9 mouse cellular contexts compared by ENCODE assay signal in genomic region chr19:46562132-46562531, GRCm38 (mm10). TPM values are rescaled to one million over a fixed set of nuclear protein-coding genes. Genes with fewer than 3 reads are reported as not detected.
DNase-seq lines count a peak whose midpoint lies in the region; ATAC-seq and TF ChIP-seq lines count a peak whose summit lies in the region.
"Had no signal": no experiment of that assay in that cellular context is flagged by ENCODE, and none has a peak within 500 bp of the region (broad histone marks: within the 10 kb centered on the region; RNA-seq: fewer than 3 reads in every experiment).

No protein-coding gene starts in this region.

- H3K79me2 ChIP-seq in liver, adult 2 months (ENCODE audit: control insufficient read depth, insufficient read depth, low read length): 0 out of 2 replicates have a peak, but pooled peaks cover 4% of the 10 kb centered on the region

- peak; percentile 69 for TF ChIP-seq CTCF in E14TG2a.4 (conservative IDR thresholded peaks at IDR 0.05; ENCODE audit: low read length)
- peak; percentile 81 for TF ChIP-seq CTCF in forebrain, postnatal 0 days (IDR thresholded peaks at IDR 0.05; ENCODE audit: low read depth)
- TF ChIP-seq CTCF in liver, adult 2 months (IDR thresholded peaks at IDR 0.05; ENCODE audit: low read depth, low read length): peak; percentile 80
- peak; percentile 37; the same call in 1 of the 2 replicates for TF ChIP-seq CTCF in olfactory bulb, adult 2 months (IDR thresholded peaks at IDR 0.05; ENCODE audit: insufficient read depth, low read depth, low read length)

- H3K4me1 ChIP-seq in E14TG2a.4 (replicated peaks; ENCODE audit: low read depth, low read length): peaks cover 74% of the 10 kb centered on the region
- H3K4me1 ChIP-seq in forebrain, postnatal 0 days (ENCODE audit: insufficient read depth): 0 out of 2 replicates have a peak, but pooled peaks cover 3% of the 10 kb centered on the region
- no peaks in the 10 kb centered on the region for H3K4me1 ChIP-seq in hindbrain, embryonic 14.5 days (replicated peaks; ENCODE audit: control insufficient read depth, insufficient read depth, low read length)
- H3K4me1 ChIP-seq in liver, adult 2 months (ENCODE audit: control insufficient read depth, insufficient read depth, low read length): no peaks in the 10 kb centered on the region
- H3K4me1 ChIP-seq in olfactory bulb, adult 2 months (ENCODE audit: control insufficient read depth, insufficient read depth, low read length): peaks cover 21% of the 10 kb centered on the region

- H3K9ac ChIP-seq in forebrain, postnatal 0 days: no peak overlapping the region
- H3K9ac ChIP-seq in hindbrain, embryonic 14.5 days: no peak overlapping the region
- H3K9ac ChIP-seq in liver, adult 2 months (ENCODE audit: low read depth, low read length): no peak overlapping the region
- H3K9ac ChIP-seq: hindbrain, embryonic 15.5 days had no signal

- TF ChIP-seq POLR2A in liver, adult 2 months (IDR thresholded peaks at IDR 0.05; ENCODE audit: extremely low read depth, insufficient read depth, low read length): no peak
- no peak for TF ChIP-seq POLR2A in olfactory bulb, adult 2 months (IDR thresholded peaks at IDR 0.05; ENCODE audit: insufficient read depth, low read depth, low read length)

- ATAC-seq in forebrain, postnatal 0 days: peak; percentile 55
- ATAC-seq in hindbrain, embryonic 14.5 days (ENCODE audit: low FRiP score): peak; percentile 43; the same call in 1 of the 2 replicates
- no peak for ATAC-seq in inflammation-experienced regulatory T-cells, adult 6 months

- WGBS in forebrain, postnatal 0 days: 28% methylated on average over 1 of the region's 1 CpGs
- WGBS in hindbrain, embryonic 14.5 days: 42% methylated on average over 1 of the region's 1 CpGs
- 33% methylated on average over 1 of the region's 1 CpGs for WGBS in liver, adult 2 months
- 27% methylated on average over 1 of the region's 1 CpGs for WGBS in olfactory bulb, adult 2 months

- peak overlapping the region; percentile 36; the same call in 1 of the 2 replicates for H3K27ac ChIP-seq in forebrain, postnatal 0 days (ENCODE audit: low read depth, low read length)
- H3K27ac ChIP-seq in hindbrain, embryonic 14.5 days: no peak overlapping the region
- H3K27ac ChIP-seq in liver, adult 2 months (replicated peaks; ENCODE audit: insufficient read depth, low read depth, low read length): no peak overlapping the region
- H3K27ac ChIP-seq in olfactory bulb, adult 2 months (ENCODE audit: insufficient read depth, low read depth, low read length): 0 out of 2 replicates have a peak overlapping the region, but pooled peaks have one; percentile 16
- H3K27ac ChIP-seq: hindbrain, embryonic 15.5 days had no signal

- H3K27me3 ChIP-seq in E14TG2a.4 (ENCODE audit: insufficient read depth, low read length): no peaks in the 10 kb centered on the region
- no peaks in the 10 kb centered on the region for H3K27me3 ChIP-seq in forebrain, postnatal 0 days (ENCODE audit: insufficient read depth, low read length)
- H3K27me3 ChIP-seq in hindbrain, embryonic 14.5 days (ENCODE audit: control insufficient read depth, insufficient read depth, low read length): no peaks in the 10 kb centered on the region
- no peaks in the 10 kb centered on the region for H3K27me3 ChIP-seq in liver, adult 2 months (ENCODE audit: control insufficient read depth, insufficient read depth, low read length)
- H3K27me3 ChIP-seq: hindbrain, embryonic 15.5 days had no signal

- peak; percentile 93 for DNase-seq in 3T3-L1 (ENCODE audit: low read depth, low spot score)
- DNase-seq in cerebellum, adult 11-12 months: peak; percentile 73
- peak; percentile 80 for DNase-seq in forebrain, postnatal 0 days
- peak; percentile 76 for DNase-seq in hindbrain, embryonic 14.5 days (ENCODE audit: low spot score)
- peak; percentile 49 for DNase-seq in liver, adult 2 months (ENCODE audit: extremely low read depth, low read depth, low spot score)

- H3K4me3 ChIP-seq in E14TG2a.4 (replicated peaks; ENCODE audit: low read length): no peak overlapping the region
- H3K4me3 ChIP-seq in forebrain, postnatal 0 days (ENCODE audit: low read depth, low read length): no peak overlapping the region
- no peak overlapping the region for H3K4me3 ChIP-seq in hindbrain, embryonic 14.5 days (replicated peaks; ENCODE audit: low read length)
- no peak overlapping the region for H3K4me3 ChIP-seq in liver, adult 2 months (ENCODE audit: insufficient read depth, low read depth, low read length)
- H3K4me3 ChIP-seq in olfactory bulb, adult 2 months (ENCODE audit: insufficient read depth, low read depth, low read length): no peak overlapping the region
- H3K4me3 ChIP-seq: hindbrain, embryonic 15.5 days had no signal

- no peaks in the 10 kb centered on the region for H3K9me3 ChIP-seq in E14TG2a.4 (ENCODE audit: low read length)
- H3K9me3 ChIP-seq in forebrain, postnatal 0 days (ENCODE audit: low read length): no peaks in the 10 kb centered on the region
- H3K9me3 ChIP-seq in hindbrain, embryonic 14.5 days (ENCODE audit: control insufficient read depth, low read length): no peaks in the 10 kb centered on the region
- H3K9me3 ChIP-seq: hindbrain, embryonic 15.5 days had no signal

- no peak overlapping the region for H3K4me2 ChIP-seq in forebrain, postnatal 0 days (ENCODE audit: low read depth)
- H3K4me2 ChIP-seq in hindbrain, embryonic 14.5 days (replicated peaks): no peak overlapping the region
- H3K4me2 ChIP-seq: hindbrain, embryonic 15.5 days had no signal

- H3K36me3 ChIP-seq in E14TG2a.4 (ENCODE audit: insufficient read depth, low read length): 0 out of 2 replicates have a peak, but pooled peaks cover 2% of the 10 kb centered on the region
- H3K36me3 ChIP-seq in forebrain, postnatal 0 days (ENCODE audit: insufficient read depth): peaks cover 9% of the 10 kb centered on the region; the same call in 1 of the 2 replicates
- peaks cover 22% of the 10 kb centered on the region for H3K36me3 ChIP-seq in hindbrain, embryonic 14.5 days (replicated peaks; ENCODE audit: control insufficient read depth, insufficient read depth)
- H3K36me3 ChIP-seq in liver, adult 2 months (ENCODE audit: control insufficient read depth, insufficient read depth, low read length): no peaks in the 10 kb centered on the region

RNA-seq across cellular contexts. Expression of gene Arl3, which starts 10.9 kb away (rescaled TPM):
- 98.1 and 138 TPM in 2 replicates for total RNA-seq in forebrain, postnatal 0 days (2014; rRNA removed)
- polyA plus RNA-seq in forebrain, postnatal 0 days (2015; fragmentation: Nextera tagmentation; extraction: Ambion mirVana): 184 and 202 TPM in 2 replicates
- 130 and 141 TPM in 2 replicates for polyA plus RNA-seq in hindbrain, embryonic 14.5 days (2014; fragmentation: Nextera tagmentation; extraction: Ambion mirVana)
- 21.9 and 25.1 TPM in 2 replicates for total RNA-seq in liver, adult 2 months (2014; rRNA removed)
- polyA plus RNA-seq in liver, adult 2 months (2012; rRNA removed): 8.7 and 12.7 TPM in 2 replicates
- not detected in 2 replicates for polyA plus RNA-seq in olfactory bulb, adult 2 months (2012; ENCODE audit: insufficient read depth, insufficient read length, low replicate concordance, missing spikeins)
- 10 to 100 TPM; 25.9 to 27.1 (median 26.8) TPM for polyA plus RNA-seq in inflammation-experienced regulatory T-cells, adult 6 months (2017; shearing (Covaris generic))

RNA-seq across cellular contexts. Expression of gene Sfxn2, which starts 11.0 kb away (rescaled TPM):
- total RNA-seq in forebrain, postnatal 0 days (2014; rRNA removed): 8.0 and 12.6 TPM in 2 replicates
- polyA plus RNA-seq in forebrain, postnatal 0 days (2015; fragmentation: Nextera tagmentation; extraction: Ambion mirVana): 8.2 and 10.6 TPM in 2 replicates
- 7.2 and 8.4 TPM in 2 replicates for polyA plus RNA-seq in hindbrain, embryonic 14.5 days (2014; fragmentation: Nextera tagmentation; extraction: Ambion mirVana)
- total RNA-seq in liver, adult 2 months (2014; rRNA removed): 33.8 and 34.6 TPM in 2 replicates
- 13.9 and 15.1 TPM in 2 replicates for polyA plus RNA-seq in liver, adult 2 months (2012; rRNA removed)
- not detected in 2 replicates for polyA plus RNA-seq in olfactory bulb, adult 2 months (2012; ENCODE audit: insufficient read depth, insufficient read length, low replicate concordance, missing spikeins)
- polyA plus RNA-seq in inflammation-experienced regulatory T-cells, adult 6 months (2017; shearing (Covaris generic)): 1 to 10 TPM; 3.8 to 9.2 (median 8.7) TPM

RNA-seq across cellular contexts. Expression of gene Wbp1l, which starts 36.8 kb away (rescaled TPM):
- 32.6 and 37.0 TPM in 2 replicates for total RNA-seq in forebrain, postnatal 0 days (2014; rRNA removed)
- 16.4 and 25.4 TPM in 2 replicates for polyA plus RNA-seq in forebrain, postnatal 0 days (2015; fragmentation: Nextera tagmentation; extraction: Ambion mirVana)
- polyA plus RNA-seq in hindbrain, embryonic 14.5 days (2014; fragmentation: Nextera tagmentation; extraction: Ambion mirVana): 29.9 and 31.7 TPM in 2 replicates
- 66.7 and 90.9 TPM in 2 replicates for total RNA-seq in liver, adult 2 months (2014; rRNA removed)
- 140 and 169 TPM in 2 replicates for polyA plus RNA-seq in liver, adult 2 months (2012; rRNA removed)
- 293 TPM in 1 of 2 replicates, not detected in the other for polyA plus RNA-seq in olfactory bulb, adult 2 months (2012; ENCODE audit: insufficient read depth, insufficient read length, low replicate concordance, missing spikeins)
- 10 to 100 TPM; 16.4 to 19.4 (median 16.5) TPM for polyA plus RNA-seq in inflammation-experienced regulatory T-cells, adult 6 months (2017; shearing (Covaris generic))

Comparison
In these comparisons a context has a peak if more than half of its experiments do, and no peak if none do; other contexts are left out.
1. H3K27ac ChIP-seq: peak in forebrain, postnatal 0 days (single experiment) and olfactory bulb, adult 2 months (single experiment); none in hindbrain, embryonic 14.5 days (single experiment) and liver, adult 2 months (single experiment).
2. Peak in every context shown above with its lines, with median percentiles within 50 percentile points of each other: DNase-seq and CTCF ChIP-seq.